Mouse (Mus musculus) T-helper 1 cell (primary cell): ENCODE results near the gene Zfp879.

Experiments
- in situ Hi-C: fragments of 300-600 bp; cut with MboI, MseI; formaldehyde crosslinking; loops from one replicate; pipeline ENCODE4 v1.15.1; 2025; ENCODE audit warnings: high pct_unique_total_duplicates

The Zfp879 gene

GRCm38 (mm10) chr11:50841023-50841735 is at the start of gene Zfp879:
Gene Zfp879 (minus strand): TSS chr11:50841552.
- in situ Hi-C loops, result no loop called here

- in situ Hi-C loops, result loop anchor here (10.0 kb wide), 1 partner anchor 713 kb away; the partner anchor contains the start of gene Mrnip
Observed at GRCm38 (mm10) chr11:50887390-50888128, 46.2 kb upstream of the Zfp879 start, which contains the start of gene Zfp454. Gene Zfp454 (minus strand): TSS chr11:50887651.

DNA sequence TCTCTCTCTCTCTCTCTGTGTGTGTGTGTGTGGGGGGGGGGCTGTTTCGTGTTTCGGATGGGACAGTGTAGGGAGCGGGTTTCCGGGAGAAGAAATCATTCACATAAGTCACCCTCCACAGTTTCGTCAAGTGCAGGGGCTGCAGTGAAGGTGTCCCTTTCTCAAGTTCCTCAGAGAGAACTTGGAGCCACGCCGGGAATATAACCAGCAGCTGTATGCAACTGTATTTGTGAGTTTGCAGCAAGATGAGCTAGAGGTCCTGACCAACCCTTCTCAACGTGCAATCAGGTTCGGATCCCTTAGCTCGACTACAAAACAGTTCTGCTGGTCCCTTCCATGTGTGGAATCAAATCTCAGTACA is 45.6 kb upstream of the Zfp879 start:
- in situ Hi-C loops, result loop anchor here (10.0 kb wide), 1 partner anchor 712 kb away; the partner anchor contains the start of gene Mrnip

- in situ Hi-C loops, result loop anchor here (10.0 kb wide), 1 partner anchor 712 kb away; the partner anchor contains the start of gene Mrnip
Observed at GRCm38 (mm10) chr11:50886231-50886932, 45.0 kb upstream of the Zfp879 start.

DNA sequence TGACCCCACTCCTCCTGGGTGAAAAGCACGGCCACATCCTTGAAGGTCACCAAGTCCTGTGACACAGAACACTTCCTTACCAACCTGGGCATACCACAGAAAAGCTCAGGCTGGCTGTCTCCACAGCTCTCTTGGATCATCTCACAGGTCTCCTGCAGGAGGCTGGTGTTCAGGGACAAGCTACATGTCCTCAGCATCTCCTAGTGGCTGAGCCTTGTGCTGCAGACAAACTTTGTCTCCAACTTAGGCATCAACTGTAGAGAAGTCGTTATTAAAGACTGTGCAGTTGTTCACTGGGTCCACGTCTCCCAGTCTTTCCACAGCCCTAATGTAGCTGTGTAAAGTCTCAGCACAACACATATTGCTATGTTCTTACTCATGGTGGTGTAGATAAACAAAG is 42.4 kb upstream of the Zfp879 start:
- in situ Hi-C loops, result loop anchor here (10.0 kb wide), 1 partner anchor 709 kb away; the partner anchor contains the start of gene Mrnip

- in situ Hi-C loops, result no loop called here
Observed at GRCm38 (mm10) chr11:50878641-50879040, 37.3 kb upstream of the Zfp879 start.

DNA sequence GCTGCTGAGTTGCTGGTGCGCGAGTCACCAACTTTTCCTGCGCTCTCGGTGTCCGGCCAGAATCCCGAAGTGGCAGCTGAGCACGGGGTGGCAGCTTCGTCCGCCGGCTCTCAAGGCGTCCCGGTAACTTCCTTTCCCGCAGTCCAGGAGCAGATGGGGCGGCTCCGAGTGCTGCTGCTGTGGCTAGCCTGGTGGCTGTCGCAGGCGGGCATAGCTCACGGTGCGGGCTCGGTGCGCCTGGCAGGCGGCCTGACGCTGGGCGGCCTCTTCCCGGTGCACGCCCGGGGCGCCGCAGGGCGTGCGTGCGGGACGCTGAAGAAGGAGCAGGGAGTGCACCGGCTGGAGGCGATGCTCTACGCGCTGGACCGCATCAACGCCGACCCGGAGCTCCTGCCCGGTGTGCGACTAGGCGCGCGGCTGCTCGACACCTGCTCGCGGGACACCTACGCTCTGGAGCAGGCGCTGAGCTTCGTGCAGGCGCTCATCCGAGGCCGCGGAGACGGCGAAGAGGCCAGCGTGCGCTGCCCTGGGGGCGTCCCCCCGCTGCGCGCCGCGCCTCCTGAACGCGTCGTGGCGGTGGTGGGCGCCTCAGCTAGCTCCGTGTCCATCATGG is 9.7 kb upstream of the Zfp879 start:
- in situ Hi-C loops, result loop anchor here (25.0 kb wide), 1 partner anchor 964 kb away; no protein-coding TSS in a partner anchor

DNA sequence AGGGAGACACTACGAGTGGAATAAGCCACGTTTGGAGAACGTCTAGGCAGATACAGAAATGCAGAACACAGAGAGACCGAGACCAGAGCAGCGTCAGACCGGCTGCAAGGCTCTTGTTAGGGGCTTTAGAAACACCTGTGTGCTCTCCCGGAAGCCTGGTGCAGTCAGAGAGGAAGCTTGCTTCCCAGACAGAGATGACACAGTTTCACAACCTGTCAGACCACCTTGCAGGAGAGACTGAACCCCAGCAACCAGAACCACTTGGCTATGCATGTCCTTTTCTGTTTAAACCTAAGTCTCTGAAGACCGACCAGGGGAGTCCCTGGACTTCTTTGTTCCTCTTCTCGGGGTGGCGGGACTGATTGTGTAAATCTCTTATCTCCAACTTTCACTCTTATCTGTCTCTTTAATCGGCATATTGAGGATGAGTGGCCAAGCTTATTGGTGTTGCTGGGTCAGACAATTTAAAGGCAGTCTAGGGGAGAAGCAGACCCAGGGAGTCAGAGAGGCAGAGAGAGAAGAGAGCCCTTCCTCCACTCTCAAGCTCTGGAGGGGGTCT is 8.9 kb upstream of the Zfp879 start, which contains the start of gene Grm6:
Gene Grm6, plus strand, starts transcription at position 509 of the 559 bp plus-strand sequence.
- in situ Hi-C loops, result loop anchor here (25.0 kb wide), 1 partner anchor 963 kb away; no protein-coding TSS in a partner anchor

- in situ Hi-C loops, result no loop called here
Observed at GRCm38 (mm10) chr11:50849310-50849709, 8.0 kb upstream of the Zfp879 start.

DNA sequence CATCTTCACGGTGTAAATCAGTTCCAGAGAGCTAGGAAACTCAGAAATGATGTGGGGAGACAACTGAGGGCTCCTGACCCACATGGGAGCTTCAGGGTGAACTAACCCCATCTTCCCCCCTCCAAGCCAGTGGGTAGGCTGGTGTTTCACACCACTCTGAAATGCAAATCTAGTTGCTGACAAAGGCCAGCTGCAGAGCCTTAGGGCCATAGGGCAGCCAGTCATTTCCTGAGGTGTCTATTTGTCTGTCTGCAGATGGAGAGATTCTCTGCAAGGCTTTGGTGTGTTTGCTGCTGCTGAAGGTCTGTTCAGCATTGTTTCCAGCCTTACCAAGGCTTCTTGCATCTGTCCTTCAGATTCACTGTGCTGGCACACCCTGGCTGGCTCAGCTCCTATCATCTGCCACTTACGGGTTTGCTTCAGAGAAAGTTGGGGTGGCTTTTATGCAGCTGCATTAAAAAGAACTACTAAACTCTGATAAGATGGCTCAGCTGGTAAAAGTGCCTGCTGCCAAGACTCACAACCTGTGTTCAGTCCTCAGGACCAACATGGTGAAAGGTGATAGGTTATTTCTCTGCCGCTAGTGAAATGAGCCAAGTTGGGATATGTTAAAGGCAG is 7.3 kb upstream of the Zfp879 start:
- in situ Hi-C loops, result no loop called here

DNA sequence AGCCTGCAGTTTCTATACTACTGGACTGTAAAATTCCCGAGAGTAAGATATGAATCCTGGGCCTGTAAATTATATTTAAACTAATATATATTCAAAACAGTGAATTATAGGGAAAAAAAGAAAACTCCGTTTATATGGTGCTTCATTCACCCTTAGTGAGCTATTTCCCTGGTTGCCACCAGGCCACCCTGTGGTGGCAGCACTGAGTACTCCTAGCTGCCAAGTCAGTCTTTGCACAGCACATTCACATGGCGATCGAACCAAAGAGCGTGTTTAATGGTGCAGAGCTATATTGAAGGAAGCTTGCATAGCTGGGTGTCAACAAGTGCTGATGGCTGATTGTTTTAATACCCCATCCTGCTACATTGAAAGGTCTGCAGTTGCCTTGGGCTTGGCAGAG is 5.7 kb upstream of the Zfp879 start:
- in situ Hi-C loops, result no loop called here

DNA sequence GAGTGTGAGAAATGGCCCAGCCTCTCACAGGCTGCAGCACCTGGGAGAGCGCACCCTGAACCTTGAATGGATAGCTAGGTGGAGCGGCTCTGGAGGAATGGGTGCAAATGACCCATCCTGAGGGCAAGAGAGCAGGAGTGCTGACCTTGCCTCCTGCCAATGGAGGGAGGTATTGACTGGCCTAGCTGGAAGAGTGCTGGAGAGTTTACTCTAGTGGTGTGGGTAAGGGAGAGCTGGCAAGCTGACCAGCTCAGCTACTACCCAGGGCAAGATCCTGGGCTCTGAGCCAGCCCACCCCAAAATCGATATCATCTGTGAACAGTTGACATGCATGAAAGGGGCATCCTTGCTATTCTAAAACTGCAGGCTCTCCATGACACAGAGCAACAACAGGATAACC is 4.6 kb upstream of the Zfp879 start:
- in situ Hi-C loops, result no loop called here

DNA sequence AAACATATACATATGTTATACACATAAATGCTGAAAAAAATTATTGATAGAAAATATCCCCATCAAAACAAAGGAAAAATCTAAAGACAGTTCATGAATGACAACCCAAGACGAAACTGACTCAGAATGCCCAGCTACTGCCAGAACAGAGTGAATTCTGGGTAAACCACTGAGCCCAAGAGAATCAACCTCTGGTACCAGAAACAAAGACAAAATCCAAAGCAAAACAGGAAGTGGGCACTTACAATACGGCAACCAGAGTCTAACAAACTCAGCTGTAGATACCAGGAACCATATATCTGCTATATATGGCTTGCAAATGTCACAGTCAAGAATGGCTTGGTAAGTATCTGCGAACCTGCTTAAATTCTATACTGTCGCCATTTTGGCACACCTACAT is 5.6 kb downstream of the Zfp879 start:
- in situ Hi-C loops, result no loop called here

DNA sequence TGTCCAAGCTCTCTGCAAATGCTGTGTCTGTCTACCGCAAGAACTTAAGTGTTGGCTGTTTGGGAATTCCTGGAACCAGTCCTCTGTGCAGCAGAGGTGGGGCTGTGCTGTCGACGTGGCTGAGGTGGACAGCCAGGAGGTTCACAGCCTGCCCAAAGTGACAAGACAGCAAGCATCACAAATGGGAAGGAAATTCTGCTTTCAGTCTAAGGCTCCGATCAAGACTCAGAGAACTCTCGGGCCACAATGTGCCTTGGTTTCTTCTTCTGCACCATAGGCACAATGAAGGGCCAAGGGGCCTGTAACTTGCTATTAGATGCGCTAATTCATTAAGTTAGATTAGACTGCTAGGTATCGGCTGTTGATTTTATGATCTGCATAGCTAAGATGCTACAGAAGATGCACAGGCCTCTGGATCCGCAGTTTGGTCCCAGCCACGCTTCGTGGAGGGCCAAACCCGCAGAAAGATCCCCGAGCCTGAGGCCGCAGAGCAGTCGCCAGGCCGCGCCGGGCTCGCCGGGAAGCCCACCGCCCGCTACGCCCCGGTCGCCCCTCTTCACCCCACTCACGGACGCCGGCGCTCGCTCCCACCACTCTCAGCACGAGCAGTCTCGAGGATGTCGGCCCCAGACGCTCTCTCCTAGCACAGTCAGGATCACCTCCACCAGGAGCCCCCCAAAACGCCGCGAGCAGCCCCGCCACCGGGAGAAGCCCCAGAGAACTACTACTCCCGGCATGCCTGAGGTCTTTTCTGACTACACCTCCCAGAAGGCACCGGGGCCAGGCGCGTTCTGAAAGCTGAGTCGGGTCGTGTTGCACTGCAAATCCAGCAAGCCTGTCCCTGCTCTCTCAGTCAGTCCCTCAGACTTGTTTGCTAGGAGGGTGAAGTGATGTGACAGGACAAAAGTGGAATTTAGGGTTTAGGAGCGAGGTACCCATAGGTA is 14.1 kb downstream of the Zfp879 start, which contains the start of gene Zfp354c:
Gene Zfp354c, minus strand, starts transcription at position 715 of the 944 bp plus-strand sequence.
- in situ Hi-C loops, result no loop called here

DNA sequence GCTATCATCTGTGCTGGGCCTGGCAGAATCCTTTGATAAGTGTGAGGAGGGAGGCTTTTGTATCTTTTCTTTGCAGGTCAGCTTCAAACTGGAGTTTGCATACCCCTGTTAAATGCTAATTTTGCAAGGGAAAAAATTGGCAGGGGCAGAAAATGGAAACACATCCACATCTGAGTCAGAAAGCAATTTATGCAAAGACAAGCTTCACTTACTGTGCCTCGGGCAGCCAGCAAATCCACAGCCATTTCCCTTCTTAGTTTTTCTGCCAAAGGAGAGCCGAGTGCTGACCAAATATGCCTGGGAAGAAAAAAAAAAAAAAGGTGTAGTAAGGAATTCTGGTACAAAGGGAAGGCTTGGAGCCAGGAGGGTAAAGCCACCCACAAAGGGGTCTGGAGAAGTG is 15.1 kb downstream of the Zfp879 start:
- in situ Hi-C loops, result no loop called here

GRCm38 (mm10) chr11:50814233-50814632 is 27.1 kb downstream of the Zfp879 start:
- in situ Hi-C loops, result no loop called here

GRCm38 (mm10) chr11:50798836-50799235 is 42.5 kb downstream of the Zfp879 start:
- in situ Hi-C loops, result no loop called here

GRCm38 (mm10) chr11:50797674-50798073 is 43.7 kb downstream of the Zfp879 start:
- in situ Hi-C loops, result no loop called here
